Mouse (Mus musculus): ENCODE measurements at regions not wholly inside any gene's neighbourhood (a gene's known extent, or its start where the extent isn't known, plus 50 kb on each side); places are given as distances from the start of the nearest gene placed in this dataset.
"Not testable (repeated sequence)": the region's sequence is repeated elsewhere in the genome, so short reads cannot be mapped to it uniquely, and the experiment has no call there.

GRCm38 (mm10) chr1:29737062-29737461 lies 957.0 kb upstream of the Gm597 start:
- H3K4me1 ChIP-seq (replicated peaks; ENCODE audit: insufficient read depth, low read length); ATAC-seq (replicated peaks; ENCODE audit: low FRiP score, low read depth); H3K9ac ChIP-seq (ENCODE audit: low read depth, low read length); H3K27ac ChIP-seq; H3K4me2 ChIP-seq (ENCODE audit: low read length); H3K27me3 ChIP-seq (ENCODE audit: insufficient read depth, low read length); H3K9me3 ChIP-seq (replicated peaks; ENCODE audit: low read length); DNase-seq (ENCODE audit: low spot score); H3K36me3 ChIP-seq (ENCODE audit: insufficient read depth, low read length); H3K4me3 ChIP-seq (replicated peaks; ENCODE audit: low read depth, low read length): not testable (repeated sequence)
- 90% methylated on average over 22 of the region's 22 CpGs for WGBS

- no peaks in the 10 kb centered on the region for H3K9me3 ChIP-seq (replicated peaks; ENCODE audit: low read length)
- no peak overlapping the region for H3K9ac ChIP-seq (ENCODE audit: low read depth, low read length)
- ATAC-seq (replicated peaks; ENCODE audit: low FRiP score, low read depth) (no peak), DNase-seq (ENCODE audit: low spot score) (peak; percentile 37)
- no peak overlapping the region for H3K4me3 ChIP-seq (replicated peaks; ENCODE audit: low read depth, low read length)
- H3K4me2 ChIP-seq (ENCODE audit: low read length), result no peak overlapping the region
- H3K4me1 ChIP-seq (replicated peaks; ENCODE audit: insufficient read depth, low read length), result no peaks in the 10 kb centered on the region
- 30% methylated on average over 2 of the region's 2 CpGs for WGBS
- H3K36me3 ChIP-seq (ENCODE audit: insufficient read depth, low read length), result no peaks in the 10 kb centered on the region
- H3K27me3 ChIP-seq (ENCODE audit: insufficient read depth, low read length), result no peaks in the 10 kb centered on the region
- H3K27ac ChIP-seq, result no peak overlapping the region
- no peak for TF ChIP-seq CTCF (IDR thresholded peaks at IDR 0.05; ENCODE audit: low read depth)
Observed at GRCm38 (mm10) chr1:29731930-29732329, 951.9 kb upstream of the Gm597 start.

Measured in kidney, postnatal 0 days (tissue).